Mouse (Mus musculus) C2C12 (cell line): ENCODE data around the gene Efcab6. TPM values are rescaled to one million over a fixed set of nuclear protein-coding genes. Genes with fewer than 3 reads are reported as not detected.

Experiments
- H3K27me3 ChIP-seq: one replicate; pipeline ENCODE4 v1.6.1; 2011; ENCODE audit not compliant: control insufficient read depth, insufficient read depth, insufficient read length
- H3K36me3 ChIP-seq: one replicate; pipeline ENCODE4 v1.6.1; 2011; ENCODE audit not compliant: control insufficient read depth, insufficient read depth
- H3K4me3 ChIP-seq: one replicate; pipeline ENCODE4 v1.5.1; 2011; ENCODE audit warnings: mild to moderate bottlenecking, control low read depth; ENCODE audit not compliant: poor library complexity, insufficient read depth, severe bottlenecking
- H3K79me2 ChIP-seq: one replicate; pipeline ENCODE4 v1.6.1; 2011; ENCODE audit not compliant: control insufficient read depth, insufficient read depth
- H3K79me3 ChIP-seq: one replicate; pipeline ENCODE4 v1.6.1; 2011; ENCODE audit warnings: low read depth, control low read depth
- H3ac ChIP-seq: one replicate; pipeline ENCODE3; 2011; ENCODE audit warnings: low read depth; ENCODE audit not compliant: control insufficient read depth, insufficient read length
- CEBPB ChIP-seq: IDR thresholded peaks from one replicate; pipeline ENCODE4 v1.6.1; 2011; ENCODE audit warnings: low read depth, mild to moderate bottlenecking, control low read depth, moderate library complexity
- CTCF ChIP-seq: IDR thresholded peaks from one replicate; pipeline ENCODE4 v1.5.1; 2011; ENCODE audit not compliant: control insufficient read depth, insufficient read depth, insufficient read length
- FOSL1 ChIP-seq: IDR thresholded peaks from one replicate; pipeline ENCODE4 v1.8.0; 2011; ENCODE audit warnings: mild to moderate bottlenecking, low read length; ENCODE audit not compliant: poor library complexity, insufficient read depth, severe bottlenecking
- MAX ChIP-seq: IDR thresholded peaks from one replicate; pipeline ENCODE4 v1.6.1; 2011; ENCODE audit warnings: mild to moderate bottlenecking, control low read depth
- MYOD1 ChIP-seq: IDR thresholded peaks from one replicate; pipeline ENCODE4 v1.6.1; 2011; ENCODE audit warnings: low read depth; ENCODE audit not compliant: control insufficient read depth, insufficient read length
- MYOG ChIP-seq: IDR thresholded peaks from one replicate; pipeline ENCODE4 v1.6.1; 2011; ENCODE audit not compliant: control insufficient read depth, insufficient read length; ENCODE audit errors: extremely low read depth
- USF1 ChIP-seq: IDR thresholded peaks from one replicate; pipeline ENCODE4 v1.6.1; 2011; ENCODE audit warnings: low read depth, mild to moderate bottlenecking, control low read depth, moderate library complexity
- polyA plus RNA-seq: library from polyadenylated mRNA; unstranded; fragments of >200 nt; fragmentation: generic; extraction: Trizol; gene quantifications from one replicate; pipeline ENCODE4 v1.2.1, GENCODE M21; 2012; ENCODE audit warnings: missing spikeins

Efcab6 gene
- polyA plus RNA-seq, 1 experiment: not detected

DNA sequence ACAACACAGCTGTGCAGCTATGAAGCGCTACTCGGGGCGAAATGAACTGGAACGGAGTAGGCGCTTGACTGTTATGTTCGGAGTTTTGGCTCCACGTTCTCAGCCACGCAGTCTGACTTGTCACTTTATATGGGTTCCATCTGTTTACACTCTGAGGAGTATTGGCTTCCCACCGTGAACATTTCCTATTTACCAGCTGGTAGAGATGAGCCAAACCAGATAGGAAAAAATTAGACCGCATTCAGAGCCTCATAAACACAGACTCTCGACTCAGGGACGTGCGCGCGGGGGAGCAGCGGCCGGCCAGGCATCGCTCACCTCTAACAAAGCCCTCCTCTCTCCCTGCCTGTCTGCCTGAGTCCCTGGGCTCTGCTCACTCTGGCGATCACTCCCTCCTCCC, 67.1 kb downstream of the Efcab6 start:
- TF ChIP-seq CEBPB (no peak), FOSL1 (no peak), CTCF (no peak), MYOD1 (no peak), USF1 (no peak), MYOG (no peak), MAX (no peak)
- H3K36me3 ChIP-seq: no peaks in the 10 kb centered on the region
- H3K79me2 ChIP-seq: no peaks in the 10 kb centered on the region
- no peak overlapping the region for H3K4me3 ChIP-seq
- peaks cover 26% of the 10 kb centered on the region for H3K27me3 ChIP-seq
- H3K79me3 ChIP-seq: no peaks in the 10 kb centered on the region
- H3ac ChIP-seq: no peak overlapping the region

DNA sequence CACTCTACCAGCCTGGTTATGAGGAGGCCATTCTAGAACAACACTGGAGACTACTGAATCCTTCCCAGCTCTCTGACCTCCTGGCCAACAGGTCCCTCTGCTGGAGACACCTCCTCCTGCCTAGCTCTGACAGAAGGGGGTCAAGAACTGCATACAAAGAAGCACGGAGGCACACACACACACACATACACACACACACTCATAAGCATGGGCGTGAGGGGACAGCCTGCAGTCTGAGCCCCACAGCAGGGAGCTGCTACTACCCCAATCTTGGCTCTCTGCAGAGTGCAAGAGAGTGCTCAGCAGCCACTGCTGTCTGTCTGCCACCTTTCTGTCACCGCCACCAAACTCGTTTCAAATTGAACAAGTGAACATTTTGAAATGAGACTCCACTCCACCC, 67.6 kb downstream of the Efcab6 start:
- Histone ChIP-seq H3K79me3 (no peaks in the 10 kb centered on the region), H3K27me3 (peaks cover 31% of the 10 kb centered on the region), H3K36me3 (no peaks in the 10 kb centered on the region), H3K4me3 (no peak overlapping the region), H3K79me2 (no peaks in the 10 kb centered on the region), H3ac (no peak overlapping the region)
- no peak for TF ChIP-seq CEBPB
- TF ChIP-seq MYOG: no peak
- TF ChIP-seq MAX: no peak
- TF ChIP-seq USF1: no peak
- no peak for TF ChIP-seq CTCF

DNA sequence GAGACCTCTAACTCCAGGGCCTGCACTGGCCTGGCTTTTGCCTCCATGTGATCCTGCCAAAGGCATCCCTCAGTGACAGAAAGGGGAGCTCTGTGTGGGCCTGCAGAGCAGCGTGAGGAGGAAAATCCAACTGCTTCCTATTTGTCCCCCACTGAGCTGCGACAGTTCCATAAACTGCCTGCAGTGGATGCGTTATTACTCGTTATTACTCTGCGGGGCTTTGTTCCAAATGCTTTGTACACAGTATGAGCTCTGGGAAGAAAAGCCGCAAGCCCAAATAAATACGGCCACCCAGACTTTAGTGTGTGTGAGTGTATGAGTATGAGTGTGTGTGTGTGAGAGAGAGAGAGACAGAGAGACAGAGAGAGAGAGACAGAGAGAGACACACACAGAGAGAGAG, 68.3 kb downstream of the Efcab6 start:
- Histone ChIP-seq H3K4me3 (no peak overlapping the region), H3ac (no peak overlapping the region), H3K79me2 (no peaks in the 10 kb centered on the region), H3K27me3 (peaks cover 38% of the 10 kb centered on the region), H3K36me3 (no peaks in the 10 kb centered on the region), H3K79me3 (no peaks in the 10 kb centered on the region)
- TF ChIP-seq MAX (no peak), MYOG (no peak), CTCF (no peak), MYOD1 (no peak), USF1 (no peak), FOSL1 (no peak), CEBPB (no peak)

DNA sequence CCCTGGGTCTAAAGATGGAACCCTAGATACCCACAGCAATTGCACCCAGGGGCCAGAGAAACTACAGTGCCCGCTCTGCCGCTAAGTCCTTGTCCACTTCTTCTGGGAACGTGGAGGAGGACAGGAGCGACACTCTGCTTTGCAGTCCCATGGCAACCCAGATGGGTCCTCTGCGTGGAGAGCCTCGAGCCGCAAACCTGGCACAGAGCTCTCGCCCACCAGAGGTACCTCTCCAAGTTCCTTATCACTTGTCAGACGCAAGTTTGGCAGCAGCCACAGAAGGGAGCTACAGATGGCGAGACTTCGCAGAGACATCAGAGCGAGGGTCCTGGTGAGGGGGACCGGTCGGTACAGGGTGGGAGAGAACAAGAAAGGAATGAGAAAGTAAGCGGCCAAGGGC, 73.0 kb downstream of the Efcab6 start:
- H3K36me3 ChIP-seq: no peaks in the 10 kb centered on the region
- TF ChIP-seq FOSL1: no peak
- TF ChIP-seq CEBPB: no peak
- no peak for TF ChIP-seq CTCF
- TF ChIP-seq USF1: no peak
- no peak for TF ChIP-seq MAX
- H3ac ChIP-seq: no peak overlapping the region
- peaks cover 44% of the 10 kb centered on the region for H3K27me3 ChIP-seq
- H3K79me2 ChIP-seq: no peaks in the 10 kb centered on the region
- H3K79me3 ChIP-seq: no peaks in the 10 kb centered on the region
- no peak overlapping the region for H3K4me3 ChIP-seq

DNA sequence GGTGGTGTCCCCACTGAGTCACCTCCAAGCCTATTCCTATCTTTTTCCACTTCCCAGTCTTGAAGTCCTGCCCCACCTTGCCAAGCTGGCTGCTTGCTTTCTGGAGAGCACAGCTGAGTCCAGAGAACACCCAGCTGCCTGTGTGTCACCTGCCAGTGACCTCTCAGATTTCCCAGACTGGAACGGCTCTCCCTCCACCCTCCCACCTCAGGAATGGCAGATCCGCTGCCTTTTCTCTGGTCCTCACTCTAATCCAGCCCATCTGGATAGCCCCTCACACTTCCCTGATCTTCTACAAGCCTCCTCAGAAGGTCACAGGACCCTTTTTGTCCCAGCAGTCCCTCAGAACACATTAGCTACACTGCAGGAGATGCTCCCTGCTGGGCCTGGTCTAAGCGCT, 73.7 kb downstream of the Efcab6 start:
- Histone ChIP-seq H3K36me3 (no peaks in the 10 kb centered on the region), H3K27me3 (peaks cover 45% of the 10 kb centered on the region)
- no peak for TF ChIP-seq CEBPB
- no peak for TF ChIP-seq USF1
- no peak for TF ChIP-seq MYOD1
- TF ChIP-seq CTCF: no peak
- TF ChIP-seq FOSL1: no peak

DNA sequence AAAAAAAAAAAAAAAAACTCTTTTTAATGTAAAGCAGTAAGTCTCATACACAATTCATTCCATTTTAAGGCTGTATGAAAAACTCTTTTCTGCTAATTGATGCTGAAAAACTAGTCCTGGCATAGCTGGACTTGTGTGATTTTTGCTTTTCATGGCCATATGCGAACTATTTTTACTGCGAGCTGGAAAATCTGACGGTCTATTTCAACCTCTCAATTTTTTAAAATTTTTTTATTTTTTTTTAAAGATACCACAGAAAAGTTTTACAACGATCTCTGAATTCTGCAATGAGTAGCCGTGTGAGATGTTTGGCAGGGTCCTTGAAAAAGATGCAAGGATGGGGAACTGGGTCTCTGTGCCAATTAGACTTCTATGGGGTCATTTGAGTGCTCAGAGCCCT, 75.9 kb downstream of the Efcab6 start:
- H3ac ChIP-seq: no peak overlapping the region
- no peak for TF ChIP-seq FOSL1
- TF ChIP-seq CTCF: no peak
- TF ChIP-seq MYOD1: no peak
- TF ChIP-seq MAX: no peak
- TF ChIP-seq CEBPB: no peak
- no peaks in the 10 kb centered on the region for H3K79me2 ChIP-seq
- H3K4me3 ChIP-seq: no peak overlapping the region
- peaks cover 45% of the 10 kb centered on the region for H3K27me3 ChIP-seq
- no peaks in the 10 kb centered on the region for H3K79me3 ChIP-seq
- no peaks in the 10 kb centered on the region for H3K36me3 ChIP-seq

More for the DNA sequence above, 73.7 kb downstream of the Efcab6 start:
- H3K4me3 ChIP-seq: no peak overlapping the region
- no peak overlapping the region for H3ac ChIP-seq
- H3K79me3 ChIP-seq: no peaks in the 10 kb centered on the region
- H3K79me2 ChIP-seq: no peaks in the 10 kb centered on the region
